Mouse (Mus musculus) brain, embryonic 14.5 days (tissue): ENCODE data around the gene Gm26897.

Source experiments
- CTCF ChIP-seq: fragments of 200-500 bp; IDR thresholded peaks from 2 replicates; pipeline ENCODE4 v1.5.1; 2012; ENCODE audit warnings: inconsistent platforms, mild to moderate bottlenecking, moderate library complexity, borderline replicate concordance; ENCODE audit not compliant: insufficient read depth, insufficient read length; ENCODE audit errors: extremely low read depth
- POLR2A ChIP-seq: fragments of 200-500 bp; IDR thresholded peaks from 2 replicates; pipeline ENCODE4 v1.6.1; 2012; ENCODE audit warnings: mild to moderate bottlenecking, inconsistent platforms, borderline replicate concordance; ENCODE audit not compliant: poor library complexity, insufficient read depth, insufficient read length, severe bottlenecking; ENCODE audit errors: extremely low read depth

DNA sequence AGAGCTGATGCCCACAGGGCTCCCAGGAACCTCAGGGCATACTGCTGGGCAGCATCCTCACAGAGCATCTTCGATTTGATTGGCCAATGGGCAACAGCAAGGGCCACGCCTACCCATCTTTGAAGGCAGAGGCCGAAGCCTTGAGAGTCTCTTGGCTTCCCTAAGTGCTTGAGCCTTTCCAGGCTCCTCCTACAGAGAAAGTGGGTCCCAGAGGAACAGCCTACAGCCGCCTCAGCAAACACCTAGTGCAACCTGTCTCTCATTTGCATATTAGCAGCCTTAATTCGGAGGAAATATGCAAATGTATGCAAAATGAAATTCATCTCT is 39.6 kb downstream of the Gm26897 start:
- TF ChIP-seq POLR2A (no peak), CTCF (no peak)
